25 mouse cellular contexts compared by ENCODE assay signal in the genomic region with DNA sequence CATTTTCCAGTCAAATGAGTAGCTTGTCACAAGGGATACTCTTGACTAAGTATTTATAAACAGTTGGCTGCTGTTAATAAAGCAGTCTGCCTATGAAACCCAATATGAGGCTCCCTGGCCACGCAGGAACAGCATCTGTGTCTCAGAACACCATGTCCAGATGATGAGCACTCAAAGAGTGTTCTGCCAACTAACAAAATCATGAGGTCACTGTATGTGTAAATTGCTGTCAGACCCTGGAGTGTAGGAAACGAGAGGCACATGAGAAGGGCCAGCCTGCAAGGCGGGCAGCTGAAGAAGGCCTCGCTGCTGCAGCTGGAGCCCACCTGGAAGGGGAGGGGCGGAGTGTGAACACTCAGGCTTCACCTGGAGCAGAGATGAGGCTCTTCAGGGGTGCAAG. TPM values are rescaled to one million over a fixed set of nuclear protein-coding genes. Genes with fewer than 3 reads are reported as not detected.
DNase-seq lines count a peak whose midpoint lies in the region; ATAC-seq and TF ChIP-seq lines count a peak whose summit lies in the region.
"Had no signal": no experiment of that assay in that cellular context is flagged by ENCODE, and none has a peak within 500 bp of the region (broad histone marks: within the 10 kb centered on the region; RNA-seq: fewer than 3 reads in every experiment).

No protein-coding gene starts in this region.

- 60% methylated on average over 5 of the region's 5 CpGs for WGBS in embryonic facial prominence, embryonic 15.5 days
- WGBS in hindbrain, embryonic 13.5 days: 85% methylated on average over 5 of the region's 5 CpGs

- TF ChIP-seq CTCF in CH12.LX (conservative IDR thresholded peaks at IDR 0.05 in 1 of 2, IDR thresholded peaks at IDR 0.05 in 1 of 2; ENCODE audit: low read depth in 2 of 2, low read length in 2 of 2): no peak

- no peak overlapping the region for H3K9ac ChIP-seq in CH12.LX (ENCODE audit: insufficient read depth, low read depth)
- H3K9ac ChIP-seq in embryonic facial prominence, embryonic 15.5 days: no peak overlapping the region
- no peak overlapping the region for H3K9ac ChIP-seq in hindbrain, embryonic 13.5 days
- H3K9ac ChIP-seq: forebrain, embryonic 13.5 days; liver, embryonic 14.5 days; lung, embryonic 15.5 days had no signal

- H3K4me1 ChIP-seq in CH12.LX (ENCODE audit: control insufficient read depth in 1 of 2, insufficient read depth in 2 of 2): peaks cover 16 to 78% of the 10 kb centered on the region in 2 experiments
- 0 out of 2 replicates have a peak, but pooled peaks cover 4% of the 10 kb centered on the region for H3K4me1 ChIP-seq in embryonic facial prominence, embryonic 15.5 days
- no peaks in the 10 kb centered on the region for H3K4me1 ChIP-seq in hindbrain, embryonic 13.5 days (replicated peaks)
- H3K4me1 ChIP-seq: forebrain, embryonic 13.5 days; lung, embryonic 15.5 days had no signal

- dilution Hi-C loops in CH12.LX (cut with MboI; ENCODE audit: extremely low pct_ligation_motif_present, extremely low pct_unique_long_range_greater_than_20kb, low sequenced_read_pairs): no loop called here

- no peaks in the 10 kb centered on the region for H3K27me3 ChIP-seq in CH12.LX (replicated peaks)
- H3K27me3 ChIP-seq in embryonic facial prominence, embryonic 15.5 days: no peaks in the 10 kb centered on the region
- no peaks in the 10 kb centered on the region for H3K27me3 ChIP-seq in hindbrain, embryonic 13.5 days
- H3K27me3 ChIP-seq: forebrain, embryonic 13.5 days; lung, embryonic 15.5 days had no signal

- TF ChIP-seq POLR2A in CH12.LX (IDR thresholded peaks at IDR 0.05; ENCODE audit: low read depth, low read length): no peak

- peaks cover 3% of the 10 kb centered on the region for H3K9me3 ChIP-seq in CH12.LX (replicated peaks; ENCODE audit: low read length)
- H3K9me3 ChIP-seq in embryonic facial prominence, embryonic 15.5 days (replicated peaks): no peaks in the 10 kb centered on the region
- H3K9me3 ChIP-seq in hindbrain, embryonic 13.5 days: no peaks in the 10 kb centered on the region
- H3K9me3 ChIP-seq: forebrain, embryonic 13.5 days; lung, embryonic 15.5 days had no signal

- peak; percentile 39; the same call in 1 of the 2 replicates for ATAC-seq in embryonic facial prominence, embryonic 15.5 days (ENCODE audit: insufficient number of reproducible peaks, low FRiP score, low TSS enrichment, low read depth)
- no peak for ATAC-seq in hindbrain, embryonic 13.5 days (ENCODE audit: low FRiP score)
- ATAC-seq: CD4-positive, CD25-positive, alpha-beta regulatory T cell, adult 4 months; forebrain, embryonic 13.5 days; intestine, embryonic 16.5 days; midbrain, embryonic 16.5 days had no signal

- H3K79me2 ChIP-seq in CH12.LX (replicated peaks; ENCODE audit: control insufficient read depth, extremely low read depth, insufficient read depth, poor library complexity, severe bottlenecking): peaks cover 35% of the 10 kb centered on the region

- H3K4me2 ChIP-seq in CH12.LX (ENCODE audit: insufficient read depth, low read depth, poor library complexity, severe bottlenecking): no peak overlapping the region
- no peak overlapping the region for H3K4me2 ChIP-seq in embryonic facial prominence, embryonic 15.5 days (replicated peaks)
- H3K4me2 ChIP-seq in hindbrain, embryonic 13.5 days: no peak overlapping the region
- H3K4me2 ChIP-seq: forebrain, embryonic 13.5 days; lung, embryonic 15.5 days; midbrain, embryonic 11.5 days had no signal

- DNase-seq in heart, adult 11 months: peak; percentile 92
- DNase-seq in heart, postnatal 4 days: no peak
- peak; percentile 43 for DNase-seq in CH12.LX (ENCODE audit: extremely low read depth)
- peak; percentile 27 for DNase-seq in lung, postnatal 10 days
- no peak for DNase-seq in kidney, adult 9 months
- no peak for DNase-seq in cerebellum, postnatal 4 days (ENCODE audit: low spot score in 2 of 2)
- DNase-seq: adrenal gland, postnatal 25 days; cerebellum, adult 2 months; cerebellum, postnatal 25 days; heart, adult 2 months; heart, postnatal 14 days; kidney, adult 8-10 months; kidney, postnatal 10 days; layer of hippocampus, postnatal 36 days; left cerebral cortex, postnatal 4 days; thymus, postnatal 4 days had no signal

- peak overlapping the region; percentile 47 for H3K27ac ChIP-seq in CH12.LX (ENCODE audit: insufficient read depth, low read depth)
- H3K27ac ChIP-seq in embryonic facial prominence, embryonic 15.5 days (replicated peaks): no peak overlapping the region
- H3K27ac ChIP-seq in hindbrain, embryonic 13.5 days: no peak overlapping the region
- H3K27ac ChIP-seq: forebrain, embryonic 13.5 days; heart, adult 2 months; liver, embryonic 14.5 days; lung, embryonic 15.5 days had no signal

- H3K36me3 ChIP-seq in CH12.LX (replicated peaks in 1 of 2; ENCODE audit: control insufficient read depth in 1 of 2, insufficient read depth in 1 of 2, low read length in 1 of 2): peaks cover 48 to 86% of the 10 kb centered on the region in 2 experiments
- peaks cover 13% of the 10 kb centered on the region for H3K36me3 ChIP-seq in embryonic facial prominence, embryonic 15.5 days
- peaks cover 26% of the 10 kb centered on the region for H3K36me3 ChIP-seq in hindbrain, embryonic 13.5 days

- no peak overlapping the region for H3K4me3 ChIP-seq in CH12.LX (replicated peaks in 1 of 3; ENCODE audit: low read depth in 2 of 3, low read length in 2 of 3, poor library complexity in 1 of 3)
- no peak overlapping the region for H3K4me3 ChIP-seq in embryonic facial prominence, embryonic 15.5 days (replicated peaks)
- no peak overlapping the region for H3K4me3 ChIP-seq in hindbrain, embryonic 13.5 days
- H3K4me3 ChIP-seq: forebrain, embryonic 13.5 days; heart, adult 2 months; lung, embryonic 15.5 days had no signal

- TF ChIP-seq RAD21 in CH12.LX (IDR thresholded peaks at IDR 0.05; ENCODE audit: low read depth, low read length): no peak

- no peak for TF ChIP-seq EP300 in CH12.LX (IDR thresholded peaks at IDR 0.05; ENCODE audit: low read length)

- in situ Hi-C loops in CH12.LX (cut with MboI; ENCODE audit: low pct_ligation_motif_present, low pct_unique_long_range_greater_than_20kb, low sequenced_read_pairs): no loop called here

TF ChIP-seq in CH12.LX, 34 proteins besides CTCF, POLR2A, EP300 and RAD21:
- no peak for TF ChIP-seq HCFC1 (IDR thresholded peaks at IDR 0.05; ENCODE audit: low read depth, low read length)
- no peak for TF ChIP-seq MAFK (IDR thresholded peaks at IDR 0.05; ENCODE audit: insufficient replicate concordance, low read length)
- TF ChIP-seq TBP (conservative IDR thresholded peaks at IDR 0.05; ENCODE audit: low read depth, low read length): no peak
- TF ChIP-seq E2F4 (IDR thresholded peaks at IDR 0.05; ENCODE audit: insufficient replicate concordance, low read depth, low read length): no peak
TF ChIP-seq in CH12.LX: peak in this region for 0.

RNA-seq across cellular contexts. Expression of gene Cab39, which starts 33.9 kb away (rescaled TPM):
- 100 to 1,000 TPM in 1 of 2 experiments, 10 to 100 TPM in 1; 90.7 to 102 TPM for total RNA-seq in heart, postnatal 4 days (2021)
- 90.2 and 101 TPM in 2 replicates for total RNA-seq in CH12.LX (2012; rRNA removed)
- total RNA-seq in CH12.LX (2014; rRNA removed): 239 and 263 TPM in 2 replicates
- 98.4 and 111 TPM in 2 replicates for polyA plus RNA-seq in CH12.LX (2012; ENCODE audit: insufficient read length, low read depth)
- 30.3 and 31.3 TPM in 2 replicates for polyA plus RNA-seq in embryonic facial prominence, embryonic 15.5 days (2015; fragmentation: Nextera tagmentation; extraction: Ambion mirVana)
- 49.6 and 52.8 TPM in 2 replicates for polyA plus RNA-seq in hindbrain, embryonic 13.5 days (2015; fragmentation: Nextera tagmentation; extraction: Ambion mirVana)

RNA-seq across cellular contexts. Expression of gene A630001G21Rik, which starts 48.7 kb away (rescaled TPM):
- total RNA-seq in heart, postnatal 4 days (2021): under 1 TPM; 0.54 to 0.88 TPM
- 55.8 and 64.7 TPM in 2 replicates for total RNA-seq in CH12.LX (2012; rRNA removed)
- 151 and 164 TPM in 2 replicates for total RNA-seq in CH12.LX (2014; rRNA removed)
- polyA plus RNA-seq in CH12.LX (2012; ENCODE audit: insufficient read length, low read depth): 130 and 139 TPM in 2 replicates
- polyA plus RNA-seq in embryonic facial prominence, embryonic 15.5 days (2015; fragmentation: Nextera tagmentation; extraction: Ambion mirVana): 1.6 and 1.7 TPM in 2 replicates
- 0.65 and 0.66 TPM in 2 replicates for polyA plus RNA-seq in hindbrain, embryonic 13.5 days (2015; fragmentation: Nextera tagmentation; extraction: Ambion mirVana)

Comparison
In these comparisons a context has a peak if more than half of its experiments do, and no peak if none do; other contexts are left out.
1. DNase-seq: peak in heart, adult 11 months (single experiment), CH12.LX (single experiment) and lung, postnatal 10 days (single experiment); none in heart, postnatal 4 days (single experiment), kidney, adult 9 months (single experiment) and cerebellum, postnatal 4 days (0 of 2).
2. RNA of gene A630001G21Rik, which starts 48.7 kb away (polyA plus RNA-seq): 130 to 139 TPM in CH12.LX; 1.6 to 1.7 TPM in embryonic facial prominence, embryonic 15.5 days and 0.65 to 0.66 TPM in hindbrain, embryonic 13.5 days; every median in the first group is over 10 times any median in the second.